Comparison of ENCODE assay signal across 9 mouse cellular contexts in the genomic region with DNA sequence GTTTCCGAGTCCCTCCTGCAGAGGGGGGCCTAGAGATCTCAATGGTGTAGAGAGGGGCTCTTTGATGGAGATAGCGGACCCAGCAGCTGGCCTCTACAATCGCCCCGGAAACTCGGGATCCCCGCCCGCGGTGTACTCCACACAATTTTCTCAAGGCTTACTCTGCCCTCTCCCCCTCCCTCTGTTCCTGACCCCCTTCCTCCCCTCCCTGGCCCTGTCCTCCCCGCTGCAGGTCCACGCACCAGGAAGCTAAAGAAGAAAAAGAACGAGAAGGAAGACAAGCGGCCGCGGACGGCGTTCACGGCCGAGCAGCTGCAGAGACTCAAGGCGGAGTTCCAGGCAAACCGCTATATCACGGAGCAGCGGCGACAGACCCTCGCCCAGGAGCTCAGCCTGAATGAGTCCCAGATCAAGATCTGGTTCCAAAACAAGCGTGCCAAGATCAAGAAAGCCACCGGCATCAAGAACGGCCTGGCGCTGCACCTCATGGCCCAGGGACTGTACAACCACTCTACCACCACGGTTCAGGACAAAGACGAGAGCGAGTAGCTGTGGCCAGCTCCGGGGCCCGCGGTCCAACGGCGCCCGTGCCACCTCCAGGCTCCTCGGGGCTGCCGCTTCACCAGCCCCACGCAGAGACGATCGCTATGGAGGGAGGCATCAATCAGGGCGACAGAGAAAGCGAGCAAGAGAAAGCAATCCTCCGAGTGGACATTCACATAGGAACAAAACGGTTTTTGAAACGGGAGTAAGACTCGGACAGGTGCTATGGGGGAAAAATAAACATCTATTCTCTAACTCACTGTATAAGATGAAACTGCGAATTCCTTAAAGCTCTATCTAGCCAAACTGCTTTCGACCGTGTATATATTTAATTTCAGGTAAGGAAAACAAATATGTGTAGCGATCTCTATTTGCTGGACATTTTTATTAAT. TPM values are rescaled to one million over a fixed set of nuclear protein-coding genes. Genes with fewer than 3 reads are reported as not detected.
DNase-seq lines count a peak whose midpoint lies in the region; ATAC-seq and TF ChIP-seq lines count a peak whose summit lies in the region.
"Had no signal": no experiment of that assay in that cellular context is flagged by ENCODE, and none has a peak within 500 bp of the region (broad histone marks: within the 10 kb centered on the region; RNA-seq: fewer than 3 reads in every experiment).

No protein-coding gene starts in this region.

- H3K9ac ChIP-seq in kidney, embryonic 15.5 days: no peak overlapping the region
- H3K9ac ChIP-seq in hindbrain, embryonic 14.5 days: peak overlapping the region; percentile 65
- peak overlapping the region; percentile 91 for H3K9ac ChIP-seq in midbrain, embryonic 14.5 days (replicated peaks; ENCODE audit: low read length)
- H3K9ac ChIP-seq: liver, embryonic 14.5 days had no signal

- H3K27ac ChIP-seq in kidney, embryonic 15.5 days: no peak overlapping the region
- H3K27ac ChIP-seq in embryonic facial prominence, embryonic 10.5 days (replicated peaks): no peak overlapping the region
- peak overlapping the region; percentile 81 for H3K27ac ChIP-seq in hindbrain, embryonic 14.5 days
- peak overlapping the region; percentile 93 for H3K27ac ChIP-seq in midbrain, embryonic 14.5 days (replicated peaks; ENCODE audit: low read depth, low read length)
- H3K27ac ChIP-seq in thymus, adult 2 months (ENCODE audit: control insufficient read depth, insufficient read depth, low read length): no peak overlapping the region
- H3K27ac ChIP-seq: liver, embryonic 14.5 days had no signal

- peak overlapping the region; percentile 14 for H3K4me2 ChIP-seq in kidney, embryonic 15.5 days
- peak overlapping the region; percentile 56 for H3K4me2 ChIP-seq in hindbrain, embryonic 14.5 days (replicated peaks)
- peak overlapping the region; percentile 75 for H3K4me2 ChIP-seq in midbrain, embryonic 14.5 days (ENCODE audit: low read length)

- peak overlapping the region; percentile 5 for H3K4me3 ChIP-seq in kidney, embryonic 15.5 days (replicated peaks)
- H3K4me3 ChIP-seq in embryonic facial prominence, embryonic 10.5 days: peak overlapping the region; percentile 36
- peak overlapping the region; percentile 39 for H3K4me3 ChIP-seq in hindbrain, embryonic 14.5 days (replicated peaks; ENCODE audit: low read length)
- H3K4me3 ChIP-seq in midbrain, embryonic 14.5 days (replicated peaks; ENCODE audit: low read depth, low read length): peak overlapping the region; percentile 59
- H3K4me3 ChIP-seq in thymus, adult 2 months (ENCODE audit: control insufficient read depth, insufficient read depth, low read length): no peak overlapping the region

- H3K27me3 ChIP-seq in kidney, embryonic 15.5 days: peaks cover 100% of the 10 kb centered on the region
- peaks cover 100% of the 10 kb centered on the region for H3K27me3 ChIP-seq in embryonic facial prominence, embryonic 10.5 days (replicated peaks; ENCODE audit: low read depth, poor library complexity, severe bottlenecking)
- peaks cover 82% of the 10 kb centered on the region for H3K27me3 ChIP-seq in hindbrain, embryonic 14.5 days (ENCODE audit: control insufficient read depth, insufficient read depth, low read length)
- peaks cover 54% of the 10 kb centered on the region for H3K27me3 ChIP-seq in midbrain, embryonic 14.5 days (ENCODE audit: control insufficient read depth, insufficient read depth, low read length)
- peaks cover 26% of the 10 kb centered on the region; the same call in 1 of the 2 replicates for H3K27me3 ChIP-seq in thymus, adult 2 months (ENCODE audit: control insufficient read depth, insufficient read depth, low read length)

- no peak for ATAC-seq in kidney, embryonic 15.5 days (replicated peaks; ENCODE audit: low FRiP score)
- ATAC-seq in hindbrain, embryonic 14.5 days (ENCODE audit: low FRiP score): no peak
- ATAC-seq in midbrain, embryonic 14.5 days (ENCODE audit: low FRiP score, low TSS enrichment): no peak

- under 1% methylated on average over 52 of the region's 52 CpGs for WGBS in kidney, embryonic 15.5 days
- WGBS in embryonic facial prominence, embryonic 10.5 days: under 1% methylated on average over 52 of the region's 52 CpGs
- under 1% methylated on average over 52 of the region's 52 CpGs for WGBS in hindbrain, embryonic 14.5 days
- WGBS in midbrain, embryonic 14.5 days: under 1% methylated on average over 52 of the region's 52 CpGs
- 3% methylated on average over 52 of the region's 52 CpGs for WGBS in thymus, adult 2 months

- no peak for DNase-seq in kidney, adult 8-10 months
- peak; percentile 71 for DNase-seq in embryonic facial prominence, embryonic 10.5 days (ENCODE audit: low spot score)
- peak; percentile 52 for DNase-seq in hindbrain, embryonic 14.5 days (ENCODE audit: low spot score)
- peak; percentile 77 for DNase-seq in midbrain, embryonic 14.5 days
- DNase-seq in left cerebral cortex, adult 9 months (ENCODE audit: low spot score in 2 of 2): no peak
- no peak for DNase-seq in testis, postnatal 10 days (ENCODE audit: low spot score)
- no peak for DNase-seq in thymus, adult 2 months

- TF ChIP-seq POLR2A in thymus, adult 2 months (IDR thresholded peaks at IDR 0.05; ENCODE audit: control insufficient read depth, extremely low read depth, insufficient read depth, low read length, poor library complexity): no peak

- no peak for TF ChIP-seq CTCF in thymus, adult 2 months (IDR thresholded peaks at IDR 0.05; ENCODE audit: borderline replicate concordance, control insufficient read depth, extremely low read depth, insufficient read depth, low read length, poor library complexity)

- no peaks in the 10 kb centered on the region for H3K9me3 ChIP-seq in kidney, embryonic 15.5 days (replicated peaks)
- no peaks in the 10 kb centered on the region for H3K9me3 ChIP-seq in embryonic facial prominence, embryonic 10.5 days
- no peaks in the 10 kb centered on the region for H3K9me3 ChIP-seq in hindbrain, embryonic 14.5 days (ENCODE audit: control insufficient read depth, low read length)
- no peaks in the 10 kb centered on the region for H3K9me3 ChIP-seq in midbrain, embryonic 14.5 days (ENCODE audit: control insufficient read depth, low read length)

- no peaks in the 10 kb centered on the region for H3K36me3 ChIP-seq in kidney, embryonic 15.5 days
- no peaks in the 10 kb centered on the region for H3K36me3 ChIP-seq in embryonic facial prominence, embryonic 10.5 days (replicated peaks)
- no peaks in the 10 kb centered on the region for H3K36me3 ChIP-seq in hindbrain, embryonic 14.5 days (replicated peaks; ENCODE audit: control insufficient read depth, insufficient read depth)
- no peaks in the 10 kb centered on the region for H3K36me3 ChIP-seq in midbrain, embryonic 14.5 days (ENCODE audit: control insufficient read depth, insufficient read depth, low read length)
- no peaks in the 10 kb centered on the region for H3K36me3 ChIP-seq in thymus, adult 2 months (ENCODE audit: control insufficient read depth, insufficient read depth, low read length)

- H3K4me1 ChIP-seq in kidney, embryonic 15.5 days: peaks cover 27% of the 10 kb centered on the region
- H3K4me1 ChIP-seq in embryonic facial prominence, embryonic 10.5 days: peaks cover 28% of the 10 kb centered on the region
- no peaks in the 10 kb centered on the region for H3K4me1 ChIP-seq in hindbrain, embryonic 14.5 days (replicated peaks; ENCODE audit: control insufficient read depth, insufficient read depth, low read length)
- no peaks in the 10 kb centered on the region for H3K4me1 ChIP-seq in midbrain, embryonic 14.5 days (ENCODE audit: control insufficient read depth, insufficient read depth, low read length)
- H3K4me1 ChIP-seq in thymus, adult 2 months (replicated peaks; ENCODE audit: control insufficient read depth, insufficient read depth, low read length): no peaks in the 10 kb centered on the region

RNA-seq across cellular contexts. Expression of gene En1, which starts 4.7 kb away (rescaled TPM):
- 0.05 and 0.10 TPM in 2 replicates for polyA plus RNA-seq in kidney, embryonic 15.5 days (2015; fragmentation: Nextera tagmentation; extraction: Ambion mirVana)
- polyA plus RNA-seq in embryonic facial prominence, embryonic 10.5 days (2016; fragmentation: Nextera tagmentation; extraction: Ambion mirVana): 0.30 and 0.47 TPM in 2 replicates
- 2.7 and 6.2 TPM in 2 replicates for polyA plus RNA-seq in hindbrain, embryonic 14.5 days (2014; fragmentation: Nextera tagmentation; extraction: Ambion mirVana)
- polyA plus RNA-seq in midbrain, embryonic 14.5 days (2014; fragmentation: Nextera tagmentation; extraction: Ambion mirVana): 16.8 and 18.3 TPM in 2 replicates
- polyA plus RNA-seq in thymus, adult 2 months (2012; rRNA removed): 0.04 and 0.07 TPM in 2 replicates

Comparison
In these comparisons a context has a peak if more than half of its experiments do, and no peak if none do; other contexts are left out.
1. H3K27ac ChIP-seq: peak in hindbrain, embryonic 14.5 days (single experiment) and midbrain, embryonic 14.5 days (single experiment); none in kidney, embryonic 15.5 days (single experiment), embryonic facial prominence, embryonic 10.5 days (single experiment) and thymus, adult 2 months (single experiment).
2. H3K4me2 ChIP-seq: peak in every context shown above with its lines; median percentile 75 in midbrain, embryonic 14.5 days; 56 in hindbrain, embryonic 14.5 days; 14 in kidney, embryonic 15.5 days.
3. DNase-seq: peak in embryonic facial prominence, embryonic 10.5 days (single experiment), hindbrain, embryonic 14.5 days (single experiment) and midbrain, embryonic 14.5 days (single experiment); none in kidney, adult 8-10 months (0 of 2), left cerebral cortex, adult 9 months (0 of 2), testis, postnatal 10 days (single experiment) and thymus, adult 2 months (single experiment).